20 mouse cellular contexts compared by ENCODE assay signal in genomic region chr5:36917245-36917644, GRCm38 (mm10). TPM values are rescaled to one million over a fixed set of nuclear protein-coding genes. Genes with fewer than 3 reads are reported as not detected.
"Had no signal": no experiment of that assay in that cellular context is flagged by ENCODE, and none has a peak within 500 bp of the region (broad histone marks: within the 10 kb centered on the region; RNA-seq: fewer than 3 reads in every experiment).

No protein-coding gene starts in this region.

- H3K36me3 ChIP-seq: lung, embryonic 15.5 days; midbrain, embryonic 13.5 days; midbrain, embryonic 15.5 days; neural tube, embryonic 12.5 days; stomach, embryonic 15.5 days had no signal

- H3K9me3 ChIP-seq: lung, embryonic 15.5 days; megakaryocyte, embryonic 14.5 days; midbrain, embryonic 13.5 days; midbrain, embryonic 15.5 days; neural tube, embryonic 12.5 days; stomach, embryonic 15.5 days had no signal

- ATAC-seq: lung, postnatal 0 days; midbrain, embryonic 13.5 days; midbrain, embryonic 15.5 days had no signal

- H3K27ac ChIP-seq: lung, embryonic 15.5 days; macrophage; midbrain, embryonic 13.5 days; midbrain, embryonic 15.5 days; neural tube, embryonic 12.5 days; stomach, embryonic 15.5 days; stomach, postnatal 0 days had no signal

- H3K4me2 ChIP-seq: lung, embryonic 15.5 days; midbrain, embryonic 11.5 days; midbrain, embryonic 13.5 days; midbrain, embryonic 15.5 days; neural tube, embryonic 12.5 days; stomach, embryonic 15.5 days had no signal

- H3K27me3 ChIP-seq: lung, embryonic 15.5 days; midbrain, embryonic 13.5 days; midbrain, embryonic 15.5 days; neural tube, embryonic 12.5 days; stomach, embryonic 15.5 days had no signal

- DNase-seq: lung, adult 2 months; lung, postnatal 14 days; lung, postnatal 36 days; right cerebral cortex, postnatal 14 days; thymus, adult 2 months; thymus, postnatal 25 days; thymus, postnatal 4 days had no signal

- H3K4me3 ChIP-seq: lung, embryonic 15.5 days; megakaryocyte, embryonic 14.5 days; midbrain, embryonic 13.5 days; midbrain, embryonic 15.5 days; neural tube, embryonic 12.5 days; stomach, embryonic 15.5 days had no signal

- H3K4me1 ChIP-seq: stomach, embryonic 15.5 days had no signal

- H3K9ac ChIP-seq: lung, embryonic 15.5 days; midbrain, embryonic 13.5 days; midbrain, embryonic 15.5 days; neural tube, embryonic 12.5 days; stomach, embryonic 15.5 days had no signal

RNA-seq across cellular contexts. Expression of gene Ppp2r2c, which starts 48.9 kb away (rescaled TPM):
- total RNA-seq: megakaryocyte progenitor cell, adult 5-6 weeks; monocyte, adult 5-6 weeks; neutrophil, adult 5-6 weeks had no signal
- polyA plus RNA-seq: lung, postnatal 0 days; macrophage had no signal
